26 mouse cellular contexts compared by ENCODE assay signal in genomic region chr13:5817250-5817649, GRCm38 (mm10). TPM values are rescaled to one million over a fixed set of nuclear protein-coding genes. Genes with fewer than 3 reads are reported as not detected.
DNase-seq lines count a peak whose midpoint lies in the region; ATAC-seq lines count a peak whose summit lies in the region.
"Had no signal": no experiment of that assay in that cellular context is flagged by ENCODE, and none has a peak within 500 bp of the region (broad histone marks: within the 10 kb centered on the region; RNA-seq: fewer than 3 reads in every experiment).

No protein-coding gene starts in this region.

- H3K36me3 ChIP-seq in liver, embryonic 12.5 days, result no peaks in the 10 kb centered on the region
- H3K36me3 ChIP-seq: embryonic facial prominence, embryonic 13.5 days; embryonic facial prominence, embryonic 15.5 days; forebrain, embryonic 10.5 days; forebrain, embryonic 12.5 days; G1E had no signal

- peak; percentile 86 for ATAC-seq in granulocyte monocyte progenitor cell, adult 5-6 weeks (replicated peaks; ENCODE audit: poor library complexity, severe bottlenecking)
- ATAC-seq in megakaryocyte progenitor cell, adult 5-6 weeks (replicated peaks; ENCODE audit: poor library complexity), result peak; percentile 70
- ATAC-seq in liver, embryonic 12.5 days, result no peak
- ATAC-seq: activated CD4-positive, CD25-positive, alpha-beta regulatory T cell, adult 4 months; CD4-positive, CD25-positive, alpha-beta regulatory T cell, adult 4 months; forebrain, embryonic 14.5 days; forebrain, embryonic 16.5 days; Patski had no signal

- H3K4me3 ChIP-seq in liver, embryonic 12.5 days, result no peak overlapping the region
- H3K4me3 ChIP-seq: embryonic facial prominence, embryonic 13.5 days; embryonic facial prominence, embryonic 15.5 days; erythroblast, embryonic 14.5 days; forebrain, embryonic 10.5 days; forebrain, embryonic 12.5 days had no signal

- H3K4me1 ChIP-seq in liver, embryonic 12.5 days, result no peaks in the 10 kb centered on the region
- H3K4me1 ChIP-seq: embryonic facial prominence, embryonic 15.5 days; forebrain, embryonic 10.5 days; forebrain, embryonic 12.5 days had no signal

- no peak overlapping the region for H3K4me2 ChIP-seq in liver, embryonic 12.5 days
- H3K4me2 ChIP-seq: embryonic facial prominence, embryonic 13.5 days; embryonic facial prominence, embryonic 15.5 days; forebrain, embryonic 12.5 days had no signal

- DNase-seq in 416B (ENCODE audit: low read depth), result peak; percentile 18
- no peak for DNase-seq in cerebellum, postnatal 10 days
- DNase-seq in kidney, postnatal 4 days, result no peak
- DNase-seq: adrenal gland, adult 8-10 months; adrenal gland, postnatal 14 days; cerebellum, adult 11 months; cerebellum, adult 18-20 months; cerebellum, adult 8-10 months; cerebellum, adult 9-11 months; cerebellum, postnatal 25 days; embryo, embryonic 11 days had no signal

- no peak overlapping the region for H3K9ac ChIP-seq in liver, embryonic 12.5 days
- H3K9ac ChIP-seq: embryonic facial prominence, embryonic 13.5 days; embryonic facial prominence, embryonic 15.5 days; forebrain, embryonic 12.5 days had no signal

- H3K27me3 ChIP-seq in liver, embryonic 12.5 days (replicated peaks), result no peaks in the 10 kb centered on the region
- H3K27me3 ChIP-seq: CH12.LX; embryonic facial prominence, embryonic 13.5 days; embryonic facial prominence, embryonic 15.5 days; forebrain, embryonic 12.5 days; Patski had no signal

- no peaks in the 10 kb centered on the region for H3K9me3 ChIP-seq in liver, embryonic 12.5 days (replicated peaks)
- H3K9me3 ChIP-seq: embryonic facial prominence, embryonic 13.5 days; embryonic facial prominence, embryonic 15.5 days; forebrain, embryonic 10.5 days; forebrain, embryonic 12.5 days; G1E had no signal

- no peak overlapping the region for H3K27ac ChIP-seq in liver, embryonic 12.5 days
- H3K27ac ChIP-seq: embryonic facial prominence, embryonic 13.5 days; embryonic facial prominence, embryonic 15.5 days; forebrain, embryonic 10.5 days; forebrain, embryonic 12.5 days had no signal

- 65% methylated on average over 3 of the region's 3 CpGs for WGBS in liver, embryonic 12.5 days (ENCODE audit: insufficient replicate concordance)

RNA-seq across cellular contexts. Expression of gene Klf6, which starts 44.0 kb away (rescaled TPM):
- total RNA-seq in granulocyte monocyte progenitor cell, adult 5-6 weeks (2014; fragmentation: Nextera tagmentation), result 8.9 and 11.3 TPM in 2 replicates
- 59.3 and 73.1 TPM in 2 replicates for total RNA-seq in granulocyte monocyte progenitor cell, adult 5-6 weeks (2017)
- 30.6 and 65.4 TPM in 2 replicates for total RNA-seq in megakaryocyte progenitor cell, adult 5-6 weeks (2015)
- 39.1 and 62.3 TPM in 2 replicates for total RNA-seq in megakaryocyte progenitor cell, adult 5-6 weeks (2017)
- 24.7 and 26.3 TPM in 2 replicates for polyA plus RNA-seq in liver, embryonic 12.5 days (2016; fragmentation: Nextera tagmentation; extraction: Ambion mirVana)
